ENCODE assay signal across 8 mouse cellular contexts in genomic region chr7:64156271-64156911, GRCm38 (mm10). TPM values are rescaled to one million over a fixed set of nuclear protein-coding genes. Genes with fewer than 3 reads are reported as not detected.
DNase-seq lines count a peak whose midpoint lies in the region; ATAC-seq and TF ChIP-seq lines count a peak whose summit lies in the region.

No protein-coding gene starts in this region.

- H3K4me2 ChIP-seq in heart, embryonic 14.5 days (ENCODE audit: low read length), result no peak overlapping the region
- H3K4me2 ChIP-seq in lung, embryonic 14.5 days, result no peak overlapping the region

- no peak for ATAC-seq in heart, embryonic 14.5 days (ENCODE audit: insufficient number of reproducible peaks, insufficient read depth, low FRiP score, low read depth)
- ATAC-seq in lung, embryonic 14.5 days (ENCODE audit: insufficient read depth), result peak; percentile 22

- DNase-seq in left cerebral cortex, postnatal 4 days, result peak; percentile 19
- no peak for DNase-seq in left cerebral cortex, adult 9 months (ENCODE audit: low spot score in 2 of 2)
- peak; percentile 46 to 52 for DNase-seq in cerebellum, adult 18-20 months
- no peak for DNase-seq in lung, embryonic 14.5 days
- DNase-seq in layer of hippocampus, postnatal 14 days (ENCODE audit: low spot score in 2 of 2), result no peak
- no peak for DNase-seq in thymus, adult 2 months
- no peak for DNase-seq in layer of hippocampus, postnatal 25 days (ENCODE audit: extremely low spot score in 1 of 2, low spot score in 1 of 2)

- WGBS in heart, embryonic 14.5 days, result 67% methylated on average over 5 of the region's 5 CpGs
- 68% methylated on average over 5 of the region's 5 CpGs for WGBS in lung, embryonic 14.5 days
- 92% methylated on average over 5 of the region's 5 CpGs for WGBS in thymus, adult 2 months

- H3K9ac ChIP-seq in heart, embryonic 14.5 days (ENCODE audit: low read length), result peak overlapping the region; percentile 56
- no peak overlapping the region for H3K9ac ChIP-seq in lung, embryonic 14.5 days

- H3K4me3 ChIP-seq in heart, embryonic 14.5 days (ENCODE audit: control insufficient read depth in 1 of 2, insufficient read depth in 1 of 2, low read depth in 1 of 2, low read length in 2 of 2), result no peak overlapping the region
- H3K4me3 ChIP-seq in lung, embryonic 14.5 days (ENCODE audit: low read depth, low read length), result no peak overlapping the region
- H3K4me3 ChIP-seq in thymus, adult 2 months (ENCODE audit: control insufficient read depth, insufficient read depth, low read length), result no peak overlapping the region

- intact Hi-C loops in left cerebral cortex, postnatal 4 days (cut with DNase I), result loop anchor here (10.0 kb wide), 2 partner anchors 222 to 402 kb away; partner anchors contain the start of gene Klf13

- peak overlapping the region in 1 of 2 experiments; percentile 55; a peak in 2 of 4 replicates for H3K27ac ChIP-seq in heart, embryonic 14.5 days (replicated peaks in 1 of 2; ENCODE audit: control insufficient read depth in 1 of 2, insufficient read depth in 1 of 2, low read depth in 2 of 2, low read length in 2 of 2)
- H3K27ac ChIP-seq in lung, embryonic 14.5 days (ENCODE audit: low read depth), result no peak overlapping the region
- no peak overlapping the region for H3K27ac ChIP-seq in thymus, adult 2 months (ENCODE audit: control insufficient read depth, insufficient read depth, low read length)

- no peak for TF ChIP-seq CTCF in lung, embryonic 14.5 days (IDR thresholded peaks at IDR 0.05; ENCODE audit: low read depth)
- TF ChIP-seq CTCF in thymus, adult 2 months (IDR thresholded peaks at IDR 0.05; ENCODE audit: borderline replicate concordance, control insufficient read depth, extremely low read depth, insufficient read depth, low read length, poor library complexity), result no peak

- no peaks in the 10 kb centered on the region for H3K9me3 ChIP-seq in heart, embryonic 14.5 days (ENCODE audit: control insufficient read depth, low read length)
- no peaks in the 10 kb centered on the region for H3K9me3 ChIP-seq in lung, embryonic 14.5 days (ENCODE audit: low read depth, low read length)

- H3K4me1 ChIP-seq in heart, embryonic 14.5 days (ENCODE audit: control insufficient read depth in 2 of 2, insufficient read depth in 2 of 2, low read length in 2 of 2), result peaks cover 9 to 15% of the 10 kb centered on the region in 2 experiments
- no peaks in the 10 kb centered on the region for H3K4me1 ChIP-seq in lung, embryonic 14.5 days (ENCODE audit: insufficient read depth)
- H3K4me1 ChIP-seq in thymus, adult 2 months (replicated peaks; ENCODE audit: control insufficient read depth, insufficient read depth, low read length), result peaks cover 64% of the 10 kb centered on the region

- H3K36me3 ChIP-seq in heart, embryonic 14.5 days (ENCODE audit: control insufficient read depth, insufficient read depth, low read length), result no peaks in the 10 kb centered on the region
- no peaks in the 10 kb centered on the region for H3K36me3 ChIP-seq in lung, embryonic 14.5 days (ENCODE audit: insufficient read depth)
- no peaks in the 10 kb centered on the region for H3K36me3 ChIP-seq in thymus, adult 2 months (ENCODE audit: control insufficient read depth, insufficient read depth, low read length)

- TF ChIP-seq POLR2A in thymus, adult 2 months (IDR thresholded peaks at IDR 0.05; ENCODE audit: control insufficient read depth, extremely low read depth, insufficient read depth, low read length, poor library complexity), result no peak

- no peaks in the 10 kb centered on the region for H3K27me3 ChIP-seq in heart, embryonic 14.5 days (ENCODE audit: control insufficient read depth, insufficient read depth, low read length)
- H3K27me3 ChIP-seq in lung, embryonic 14.5 days (ENCODE audit: insufficient read depth, low read length), result no peaks in the 10 kb centered on the region
- no peaks in the 10 kb centered on the region for H3K27me3 ChIP-seq in thymus, adult 2 months (ENCODE audit: control insufficient read depth, insufficient read depth, low read length)

RNA-seq across cellular contexts. Expression of gene Trpm1, which starts 2.8 kb away (rescaled TPM):
- total RNA-seq in left cerebral cortex, postnatal 4 days (2021), result under 1 TPM; 0.10 to 0.77 TPM
- polyA plus RNA-seq in heart, embryonic 14.5 days (2014; fragmentation: Nextera tagmentation; extraction: Ambion mirVana), result 0.16 TPM in 1 of 2 replicates, not detected in the other
- not detected in 2 replicates for polyA plus RNA-seq in lung, embryonic 14.5 days (2014; fragmentation: Nextera tagmentation; extraction: Ambion mirVana)
- under 1 TPM in 1 of 2 experiments, not detected in 1; 0.07 TPM for total RNA-seq in layer of hippocampus, postnatal 14 days (2021)
- 1.7 and 2.3 TPM in 2 replicates for polyA plus RNA-seq in thymus, adult 2 months (2012; rRNA removed)
- under 1 TPM; 0.27 to 0.35 TPM for total RNA-seq in layer of hippocampus, postnatal 25 days (2021)

Comparison
In these comparisons a context has a peak if more than half of its experiments do, and no peak if none do; other contexts are left out.
1. DNase-seq: peak in left cerebral cortex, postnatal 4 days (single experiment) and cerebellum, adult 18-20 months (2 of 2); none in left cerebral cortex, adult 9 months (0 of 2), lung, embryonic 14.5 days (single experiment), layer of hippocampus, postnatal 14 days (0 of 2), thymus, adult 2 months (single experiment) and layer of hippocampus, postnatal 25 days (0 of 2).